Mouse (Mus musculus): Measurements from ENCODE around the gene Casd1. TPM values are rescaled to one million over a fixed set of nuclear protein-coding genes. Genes with fewer than 3 reads are reported as not detected.

Gene Casd1
- 34.5 and 34.7 TPM in 2 replicates for polyA plus RNA-seq (2016; fragmentation: Nextera tagmentation; extraction: Ambion mirVana)

GRCm38 (mm10) chr6:4600658-4601296 is at the start of gene Casd1:
Casd1 (plus strand) TSS chr6:4600839.
- Histone ChIP-seq H3K4me1 (peaks cover 62% of the 10 kb centered on the region), H3K36me3 (replicated peaks) (no peaks in the 10 kb centered on the region), H3K4me3 (peak within 1 kb of the TSS; percentile 80), H3K27me3 (ENCODE audit: poor library complexity, severe bottlenecking) (peaks cover 14% of the 10 kb centered on the region; the same call in 1 of the 2 replicates), H3K9me3 (no peaks in the 10 kb centered on the region), H3K27ac (peak within 1 kb of the TSS; percentile 100)
- DNase-seq (ENCODE audit: extremely low spot score, low spot score): peak; percentile 77
- WGBS: under 1% methylated on average over 62 of the region's 64 CpGs

GRCm38 (mm10) chr6:4555366-4555765 is 45.3 kb upstream of the Casd1 start:
- H3K9me3 ChIP-seq: no peaks in the 10 kb centered on the region
- H3K27me3 ChIP-seq (ENCODE audit: poor library complexity, severe bottlenecking): no peaks in the 10 kb centered on the region
- WGBS: 84% methylated on average over 6 of the region's 6 CpGs
- H3K27ac ChIP-seq: no peak overlapping the region
- H3K4me1 ChIP-seq: peaks cover 51% of the 10 kb centered on the region
- H3K4me3 ChIP-seq: no peak overlapping the region
- DNase-seq (ENCODE audit: extremely low spot score, low spot score): no peak
- no peaks in the 10 kb centered on the region for H3K36me3 ChIP-seq (replicated peaks)

GRCm38 (mm10) chr6:4557086-4557485 is 43.6 kb upstream of the Casd1 start:
- Histone ChIP-seq H3K27ac (no peak overlapping the region), H3K27me3 (ENCODE audit: poor library complexity, severe bottlenecking) (no peaks in the 10 kb centered on the region), H3K4me3 (no peak overlapping the region), H3K36me3 (replicated peaks) (no peaks in the 10 kb centered on the region), H3K4me1 (peaks cover 60% of the 10 kb centered on the region), H3K9me3 (no peaks in the 10 kb centered on the region)
- 81% methylated on average over 8 of the region's 8 CpGs for WGBS
- no peak for DNase-seq (ENCODE audit: extremely low spot score, low spot score)

- H3K27me3 ChIP-seq (ENCODE audit: poor library complexity, severe bottlenecking): no peaks in the 10 kb centered on the region
- WGBS: 17% methylated on average over 7 of the region's 7 CpGs
- H3K4me1 ChIP-seq: peaks cover 60% of the 10 kb centered on the region
- H3K4me3 ChIP-seq: no peak overlapping the region
- peak; percentile 56 for DNase-seq (ENCODE audit: extremely low spot score, low spot score)
- peak overlapping the region; percentile 56; the same call in 1 of the 2 replicates for H3K27ac ChIP-seq
- H3K36me3 ChIP-seq (replicated peaks): no peaks in the 10 kb centered on the region
- H3K9me3 ChIP-seq: no peaks in the 10 kb centered on the region
Measured at GRCm38 (mm10) chr6:4557678-4558077, 43.0 kb upstream of the Casd1 start.

GRCm38 (mm10) chr6:4561156-4561555 is 39.5 kb upstream of the Casd1 start:
- no peaks in the 10 kb centered on the region for H3K27me3 ChIP-seq (ENCODE audit: poor library complexity, severe bottlenecking)
- peak overlapping the region; percentile 72 for H3K27ac ChIP-seq
- DNase-seq (ENCODE audit: extremely low spot score, low spot score): no peak
- WGBS: 24% methylated on average over 11 of the region's 11 CpGs
- no peaks in the 10 kb centered on the region for H3K36me3 ChIP-seq (replicated peaks)
- no peak overlapping the region for H3K4me3 ChIP-seq
- H3K4me1 ChIP-seq: peaks cover 36% of the 10 kb centered on the region
- no peaks in the 10 kb centered on the region for H3K9me3 ChIP-seq

- Histone ChIP-seq H3K4me1 (peaks cover 36% of the 10 kb centered on the region), H3K9me3 (no peaks in the 10 kb centered on the region), H3K27me3 (ENCODE audit: poor library complexity, severe bottlenecking) (no peaks in the 10 kb centered on the region), H3K27ac (peak overlapping the region; percentile 72), H3K36me3 (replicated peaks) (no peaks in the 10 kb centered on the region), H3K4me3 (no peak overlapping the region)
- no peak for DNase-seq (ENCODE audit: extremely low spot score, low spot score)
Measured at GRCm38 (mm10) chr6:4561621-4562020, 39.0 kb upstream of the Casd1 start.

- WGBS: 71% methylated on average over 1 of the region's 1 CpGs
Measured at GRCm38 (mm10) chr6:4562401-4562800, 38.2 kb upstream of the Casd1 start.

GRCm38 (mm10) chr6:4563477-4563876 is 37.2 kb upstream of the Casd1 start:
- WGBS: 86% methylated on average over 5 of the region's 5 CpGs
- no peaks in the 10 kb centered on the region for H3K27me3 ChIP-seq (ENCODE audit: poor library complexity, severe bottlenecking)
- DNase-seq (ENCODE audit: extremely low spot score, low spot score): no peak
- peaks cover 20% of the 10 kb centered on the region for H3K4me1 ChIP-seq
- H3K36me3 ChIP-seq (replicated peaks): no peaks in the 10 kb centered on the region
- no peak overlapping the region for H3K27ac ChIP-seq
- H3K9me3 ChIP-seq: no peaks in the 10 kb centered on the region
- no peak overlapping the region for H3K4me3 ChIP-seq

More at GRCm38 (mm10) chr6:4562401-4562800, 38.2 kb upstream of the Casd1 start:
- H3K27me3 ChIP-seq (ENCODE audit: poor library complexity, severe bottlenecking): no peaks in the 10 kb centered on the region
- no peaks in the 10 kb centered on the region for H3K9me3 ChIP-seq
- H3K36me3 ChIP-seq (replicated peaks): no peaks in the 10 kb centered on the region
- no peak for DNase-seq (ENCODE audit: extremely low spot score, low spot score)
- H3K27ac ChIP-seq: no peak overlapping the region
- no peak overlapping the region for H3K4me3 ChIP-seq
- peaks cover 31% of the 10 kb centered on the region for H3K4me1 ChIP-seq

GRCm38 (mm10) chr6:4570412-4570811 is 30.2 kb upstream of the Casd1 start:
- WGBS: 74% methylated on average over 4 of the region's 4 CpGs
- no peaks in the 10 kb centered on the region for H3K27me3 ChIP-seq (ENCODE audit: poor library complexity, severe bottlenecking)
- H3K4me1 ChIP-seq: 0 out of 2 replicates have a peak, but pooled peaks cover 3% of the 10 kb centered on the region
- H3K4me3 ChIP-seq: no peak overlapping the region
- DNase-seq (ENCODE audit: extremely low spot score, low spot score): no peak
- no peaks in the 10 kb centered on the region for H3K9me3 ChIP-seq
- H3K36me3 ChIP-seq (replicated peaks): no peaks in the 10 kb centered on the region
- H3K27ac ChIP-seq: no peak overlapping the region

GRCm38 (mm10) chr6:4577756-4578155 is 22.9 kb upstream of the Casd1 start:
- no peaks in the 10 kb centered on the region for H3K9me3 ChIP-seq
- H3K36me3 ChIP-seq (replicated peaks): no peaks in the 10 kb centered on the region
- no peak for DNase-seq (ENCODE audit: extremely low spot score, low spot score)
- H3K4me1 ChIP-seq: peaks cover 11% of the 10 kb centered on the region
- 88% methylated on average over 5 of the region's 5 CpGs for WGBS
- no peak overlapping the region for H3K27ac ChIP-seq
- no peak overlapping the region for H3K4me3 ChIP-seq
- no peaks in the 10 kb centered on the region for H3K27me3 ChIP-seq (ENCODE audit: poor library complexity, severe bottlenecking)

- Histone ChIP-seq H3K27me3 (ENCODE audit: poor library complexity, severe bottlenecking) (no peaks in the 10 kb centered on the region), H3K36me3 (replicated peaks) (no peaks in the 10 kb centered on the region), H3K4me1 (peaks cover 17% of the 10 kb centered on the region), H3K9me3 (no peaks in the 10 kb centered on the region), H3K27ac (no peak overlapping the region), H3K4me3 (no peak overlapping the region)
- DNase-seq (ENCODE audit: extremely low spot score, low spot score): no peak
- 90% methylated on average over 6 of the region's 6 CpGs for WGBS
Measured at GRCm38 (mm10) chr6:4578343-4578742, 22.3 kb upstream of the Casd1 start.

GRCm38 (mm10) chr6:4579620-4580019 is 21.0 kb upstream of the Casd1 start:
- Histone ChIP-seq H3K27ac (no peak overlapping the region), H3K4me3 (no peak overlapping the region), H3K36me3 (replicated peaks) (no peaks in the 10 kb centered on the region), H3K9me3 (no peaks in the 10 kb centered on the region), H3K4me1 (peaks cover 21% of the 10 kb centered on the region), H3K27me3 (ENCODE audit: poor library complexity, severe bottlenecking) (0 out of 2 replicates have a peak, but pooled peaks cover 4% of the 10 kb centered on the region)
- WGBS: 71% methylated on average over 5 of the region's 5 CpGs
- no peak for DNase-seq (ENCODE audit: extremely low spot score, low spot score)

GRCm38 (mm10) chr6:4583485-4583884 is 17.2 kb upstream of the Casd1 start:
- Histone ChIP-seq H3K4me1 (peaks cover 21% of the 10 kb centered on the region), H3K27me3 (ENCODE audit: poor library complexity, severe bottlenecking) (peaks cover 4% of the 10 kb centered on the region; the same call in 1 of the 2 replicates), H3K27ac (peak overlapping the region; percentile 51; the same call in 1 of the 2 replicates), H3K36me3 (replicated peaks) (no peaks in the 10 kb centered on the region), H3K4me3 (no peak overlapping the region), H3K9me3 (no peaks in the 10 kb centered on the region)
- 41% methylated on average over 6 of the region's 6 CpGs for WGBS
- no peak for DNase-seq (ENCODE audit: extremely low spot score, low spot score)

Data from forebrain, embryonic 10.5 days (tissue).